Mouse (Mus musculus) forelimb bud, embryonic 11.5 days (tissue): ENCODE measurements at regions not wholly inside any gene's neighbourhood (a gene's known extent, or its start where the extent isn't known, plus 50 kb on each side); places are given as distances from the start of the nearest gene placed in this dataset.

Experiments used
- DNase-seq: peaks from one replicate; pipeline ENCODE4 v3.0.0-alpha.2; 2012; ENCODE audit warnings: low read depth, low spot score

GRCm38 (mm10) chr14:74358730-74359444 lies 281.8 kb upstream of the Htr2a start:
- DNase-seq, result no peak

DNA sequence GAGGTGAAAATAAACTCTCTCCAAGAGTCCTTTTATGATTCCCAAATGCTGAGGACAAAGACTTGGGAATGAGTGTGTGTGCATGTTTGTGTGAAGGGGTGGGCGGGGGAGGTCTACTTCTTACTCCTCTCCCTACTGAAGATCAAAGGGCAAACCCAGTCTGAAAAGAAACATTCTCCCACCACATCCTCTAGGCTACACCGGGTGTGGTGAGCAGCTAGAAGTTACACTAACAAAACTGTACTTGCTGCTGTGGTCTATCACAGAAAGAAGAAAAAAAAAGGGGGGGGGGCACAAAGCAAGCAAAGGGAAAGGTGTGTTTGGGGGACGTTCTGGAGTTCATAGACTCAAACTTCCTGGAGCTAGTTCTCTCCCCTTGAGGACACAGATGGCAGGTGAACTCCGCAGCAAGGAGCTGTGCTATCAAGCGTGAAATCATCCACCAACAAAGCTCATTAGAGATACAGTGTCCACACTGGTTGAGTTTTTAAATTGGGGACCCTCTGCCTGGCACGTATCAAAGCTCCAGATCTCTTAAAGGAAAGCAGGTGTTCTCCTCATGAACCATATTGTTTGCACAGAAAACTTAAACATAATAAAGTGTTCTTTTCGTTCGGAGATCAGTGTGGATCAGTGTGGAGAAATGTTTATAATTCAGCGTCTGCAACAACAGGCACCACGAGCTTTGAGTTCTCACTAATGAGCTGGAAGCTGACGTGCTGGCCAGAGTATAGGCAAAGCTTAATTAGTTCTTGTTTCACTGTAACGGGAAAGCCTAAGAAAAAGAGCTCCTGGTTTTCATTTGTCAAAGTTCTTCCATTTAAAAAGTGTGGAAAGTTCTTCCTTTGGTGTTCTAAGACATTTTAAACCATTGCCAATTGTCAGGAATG lies 280.7 kb upstream of the Htr2a start:
- DNase-seq, result no peak

GRCm38 (mm10) chr14:74384481-74384880 lies 256.2 kb upstream of the Htr2a start:
- DNase-seq, result no peak

DNA sequence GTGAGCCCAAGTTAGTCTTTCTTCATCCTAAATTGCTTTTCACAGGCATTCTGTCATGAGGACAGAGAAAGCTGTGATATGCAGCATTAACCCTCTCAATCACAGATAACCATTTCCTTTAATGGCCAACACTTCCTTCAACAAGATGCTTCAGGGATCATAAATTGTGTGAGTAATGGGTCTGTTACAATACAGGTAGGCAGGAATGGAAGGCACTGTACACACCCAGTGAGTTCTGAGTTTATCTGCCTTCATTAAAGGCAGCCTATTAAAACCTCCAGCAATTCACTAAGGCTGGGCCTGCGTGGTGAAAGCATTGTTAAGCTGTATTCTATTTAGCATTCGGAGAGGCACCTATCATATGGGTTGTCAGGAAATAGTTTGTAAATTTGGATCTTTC lies 248.2 kb upstream of the Htr2a start:
- no peak for DNase-seq

- DNase-seq, result no peak
These were observed 243.4 kb upstream of the Htr2a start for GRCm38 (mm10) chr14:74397202-74397601.

- DNase-seq, result no peak
These were observed 231.2 kb upstream of the Htr2a start for GRCm38 (mm10) chr14:74409441-74409840.

- no peak for DNase-seq
These were observed 212.4 kb upstream of the Htr2a start for GRCm38 (mm10) chr14:74428226-74428625.

DNA sequence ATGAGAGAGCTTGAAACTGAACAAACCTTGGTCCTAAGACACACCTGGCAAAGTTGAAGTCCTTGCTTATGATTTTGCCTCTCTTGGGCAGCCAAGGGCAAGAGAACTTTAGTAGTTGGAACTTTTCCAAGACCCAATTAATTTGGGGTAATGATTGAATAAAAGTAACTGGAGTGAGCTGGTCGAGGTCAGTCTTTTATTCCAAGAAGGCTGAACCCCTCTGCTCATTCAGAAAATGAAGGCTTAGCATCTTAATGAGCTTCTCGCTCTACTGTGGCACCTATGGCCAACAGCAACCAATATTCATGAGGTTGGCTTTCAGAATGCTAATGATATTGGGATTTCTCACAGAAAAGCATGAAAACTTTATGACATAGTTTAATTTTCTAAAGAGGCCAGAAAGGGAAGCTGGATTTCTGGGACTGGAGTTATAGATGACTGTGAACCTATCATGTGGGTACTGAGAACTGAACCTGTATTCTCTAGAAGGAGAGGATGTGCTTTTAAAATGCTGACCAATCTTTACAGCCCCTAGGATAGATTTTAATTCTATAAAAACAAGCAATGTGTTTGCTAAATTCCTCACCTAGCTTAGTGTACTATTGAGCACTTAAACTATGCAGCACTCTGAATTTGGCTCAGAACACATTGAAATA lies 176.5 kb upstream of the Htr2a start:
- DNase-seq, result no peak

DNA sequence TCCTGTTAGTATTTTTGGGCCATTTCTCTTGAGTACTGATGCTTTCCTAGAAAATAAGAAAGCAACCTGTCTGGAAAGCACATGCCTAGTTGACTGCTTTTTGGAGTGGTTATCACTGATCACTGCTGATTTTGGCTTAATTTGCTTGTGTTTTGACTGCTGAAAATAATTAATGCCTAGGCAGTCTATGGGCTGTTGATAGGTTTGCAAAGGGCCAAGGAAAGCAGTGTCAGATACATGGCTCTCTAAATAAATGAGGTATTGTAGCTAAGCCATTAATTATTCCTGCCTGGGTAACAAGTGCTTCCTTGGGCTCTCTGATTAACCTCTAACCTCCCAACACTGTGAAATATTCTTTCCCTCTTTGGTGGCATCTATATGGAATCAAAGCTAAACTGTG lies 145.1 kb upstream of the Htr2a start:
- DNase-seq, result no peak

- no peak for DNase-seq
These were observed 129.1 kb upstream of the Htr2a start for GRCm38 (mm10) chr14:74511521-74511920.

- DNase-seq, result no peak
These were observed 124.2 kb upstream of the Htr2a start for GRCm38 (mm10) chr14:74516451-74516850.

GRCm38 (mm10) chr14:74519531-74519930 lies 121.1 kb upstream of the Htr2a start:
- DNase-seq, result no peak

- no peak for DNase-seq
These were observed 119.0 kb upstream of the Htr2a start for GRCm38 (mm10) chr14:74521669-74522068.

- DNase-seq, result no peak
These were observed 113.4 kb upstream of the Htr2a start for GRCm38 (mm10) chr14:74527246-74527645.

- DNase-seq, result no peak
These were observed 111.2 kb upstream of the Htr2a start for GRCm38 (mm10) chr14:74529368-74529951.

GRCm38 (mm10) chr14:74538187-74538586 lies 102.5 kb upstream of the Htr2a start:
- no peak for DNase-seq

DNA sequence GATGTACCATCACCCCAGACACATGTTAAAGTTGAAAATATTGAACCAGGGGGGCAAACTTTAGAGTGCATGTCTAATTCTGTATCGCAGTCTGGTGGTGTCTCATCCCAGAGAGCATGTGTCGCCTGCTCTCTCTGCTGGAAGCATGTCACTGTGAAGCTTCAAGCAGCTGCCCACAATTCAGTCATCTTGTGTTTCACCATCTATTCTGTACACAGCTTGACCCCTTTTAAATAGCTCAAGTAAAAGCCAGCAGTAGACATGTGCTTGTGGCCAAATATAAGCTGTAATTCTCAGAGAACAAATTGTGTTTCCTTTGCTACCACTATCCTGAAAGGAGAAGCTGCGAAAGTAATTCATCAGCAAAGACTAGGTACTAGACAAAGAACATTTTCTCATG lies 96.6 kb upstream of the Htr2a start:
- no peak for DNase-seq

DNA sequence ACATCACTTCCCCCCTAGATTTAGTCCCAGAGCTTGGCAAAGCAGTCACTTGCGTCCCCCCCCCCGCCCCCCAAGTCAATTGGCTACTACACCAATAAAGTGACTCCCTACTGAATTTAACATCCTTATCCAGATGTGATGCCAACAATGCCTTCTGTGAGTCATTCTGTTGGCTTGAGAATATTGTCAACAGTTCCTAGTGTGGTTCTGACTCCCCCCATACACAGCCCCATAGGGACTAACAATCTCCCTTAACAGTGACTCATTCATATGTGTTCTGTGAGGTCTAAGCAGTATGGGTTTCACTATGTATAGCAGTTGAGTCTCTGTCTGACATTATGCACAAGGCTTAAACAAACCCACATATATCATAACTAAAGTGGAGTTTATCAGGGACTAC lies 89.5 kb upstream of the Htr2a start:
- no peak for DNase-seq

GRCm38 (mm10) chr14:74553636-74554035 lies 87.0 kb upstream of the Htr2a start:
- no peak for DNase-seq

DNA sequence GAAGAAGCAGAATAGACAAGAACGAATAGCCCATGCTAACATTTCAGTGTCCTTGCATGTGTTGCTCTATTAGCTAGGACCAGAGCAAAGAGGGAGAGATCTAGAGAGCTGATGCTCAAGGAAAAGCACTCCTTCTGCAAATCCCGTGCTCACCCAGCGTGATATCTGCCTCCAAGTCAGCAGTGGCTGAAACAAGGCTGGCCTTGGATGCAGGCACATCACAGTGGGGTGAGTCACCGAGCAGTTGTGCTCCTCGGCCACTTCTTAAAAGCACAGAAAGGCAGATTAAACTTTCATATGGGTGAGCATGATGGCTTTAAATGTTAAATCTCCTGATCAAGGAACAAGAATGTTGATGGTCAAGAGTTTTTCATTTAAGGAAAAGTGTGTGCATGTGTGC lies 82.3 kb upstream of the Htr2a start:
- DNase-seq, result no peak
